Mouse (Mus musculus) thymus, postnatal 0 days (tissue): ENCODE measurements around the gene Srm. TPM values are rescaled to one million over a fixed set of nuclear protein-coding genes. Genes with fewer than 3 reads are reported as not detected.

Source experiments
- DNase-seq: peaks from one replicate; pipeline ENCODE4 v3.0.0-alpha.2; 2015; ENCODE audit warnings: low spot score
- polyA plus RNA-seq: library from polyadenylated mRNA; unstranded; fragments of >200 nt; fragmentation: Nextera tagmentation; extraction: Ambion mirVana; gene quantifications from 2 replicates; pipeline ENCODE4 v1.2.1, GENCODE M21; 2015

Gene Srm
- polyA plus RNA-seq, 1 experiment from 2014 or later, result 163 TPM

DNA sequence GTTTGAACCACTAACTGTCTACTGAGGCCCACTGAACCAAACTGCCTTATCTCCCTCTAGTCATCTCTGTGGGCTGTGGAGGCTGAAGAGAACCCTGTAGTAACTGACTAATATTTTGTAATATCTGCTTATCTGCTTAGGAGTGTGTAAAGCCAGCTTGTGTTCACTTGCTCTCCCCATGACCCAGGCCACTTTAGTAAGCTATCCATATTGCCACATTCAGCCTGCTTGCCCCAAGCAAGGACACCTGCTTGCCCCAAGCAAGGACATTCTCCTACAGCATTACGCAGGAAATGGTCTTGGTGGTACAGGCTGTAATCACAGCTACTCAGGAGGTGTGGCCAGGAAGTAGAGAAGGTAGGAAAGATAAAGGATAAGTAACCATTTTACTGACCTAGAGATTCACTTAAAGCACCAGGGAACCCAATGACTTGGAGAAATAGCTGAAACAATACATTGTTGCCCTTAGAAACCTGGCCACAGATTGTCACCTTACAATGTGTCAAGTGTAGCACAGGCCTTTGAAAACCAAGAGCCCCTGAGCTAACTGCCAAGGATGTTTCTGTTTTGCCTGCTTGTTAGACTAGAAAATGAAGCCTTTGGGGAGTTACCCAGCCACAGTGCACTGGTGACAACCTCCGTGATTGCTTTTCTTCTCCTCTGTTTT, 42.2 kb downstream of the Srm start:
- DNase-seq, result no peak

DNA sequence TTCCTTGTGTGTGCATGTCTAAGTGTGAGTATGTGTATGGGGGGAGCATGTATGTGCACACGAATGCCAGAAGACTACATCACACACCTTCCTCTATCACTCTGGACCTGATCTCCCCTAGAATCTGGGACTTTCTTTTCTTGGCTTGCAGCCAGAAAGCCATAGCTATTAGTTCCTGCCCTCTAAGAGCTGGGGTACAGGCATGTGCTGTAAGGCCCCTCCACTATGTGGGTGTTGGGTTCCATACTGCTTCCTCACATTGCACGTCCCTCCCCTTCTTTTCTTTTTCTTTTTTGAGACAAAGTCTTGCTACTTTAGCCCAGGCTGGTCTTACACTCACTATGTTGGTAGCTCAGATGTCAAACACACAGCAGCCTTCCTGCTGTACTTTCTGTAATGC, 44.0 kb downstream of the Srm start:
- DNase-seq, result no peak

DNA sequence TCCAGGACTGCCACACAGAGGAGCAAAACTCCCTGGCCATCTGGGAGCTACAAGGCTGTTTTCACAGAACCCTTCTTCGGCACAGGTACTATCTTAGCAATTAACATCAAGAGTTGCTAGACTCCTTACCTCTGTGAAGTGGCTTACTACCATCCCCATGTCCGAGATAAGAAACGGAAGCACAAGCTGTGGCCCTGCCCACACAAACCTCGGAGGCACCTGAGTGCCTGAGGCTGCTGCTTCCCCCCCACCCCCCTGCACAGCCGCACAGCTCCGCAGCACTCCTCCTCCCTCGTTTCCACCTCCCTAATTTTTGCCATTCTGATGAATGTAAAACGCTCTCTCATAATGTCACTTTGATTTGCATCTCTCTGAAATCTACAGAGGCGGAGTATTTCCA, 47.0 kb downstream of the Srm start:
- DNase-seq, result no peak

DNA sequence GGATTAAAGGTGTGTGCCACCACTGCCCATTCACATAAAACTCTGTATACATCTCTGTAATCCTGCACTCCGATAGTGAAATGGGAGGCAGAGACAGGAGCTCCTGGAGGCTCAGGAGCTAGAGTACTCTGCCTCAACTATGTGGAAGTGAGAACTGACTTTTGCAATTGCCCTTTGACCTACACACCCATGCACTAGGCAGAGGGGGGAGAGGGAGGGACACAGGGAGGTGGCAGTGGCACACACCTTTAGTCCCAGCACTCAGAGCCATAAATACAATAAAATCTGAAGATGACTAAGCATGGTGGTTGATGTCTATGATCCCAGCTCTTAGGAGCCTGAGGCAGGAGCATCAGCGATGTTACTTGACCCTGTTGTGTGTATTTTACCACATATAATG, 48.2 kb downstream of the Srm start:
- DNase-seq, result no peak

DNA sequence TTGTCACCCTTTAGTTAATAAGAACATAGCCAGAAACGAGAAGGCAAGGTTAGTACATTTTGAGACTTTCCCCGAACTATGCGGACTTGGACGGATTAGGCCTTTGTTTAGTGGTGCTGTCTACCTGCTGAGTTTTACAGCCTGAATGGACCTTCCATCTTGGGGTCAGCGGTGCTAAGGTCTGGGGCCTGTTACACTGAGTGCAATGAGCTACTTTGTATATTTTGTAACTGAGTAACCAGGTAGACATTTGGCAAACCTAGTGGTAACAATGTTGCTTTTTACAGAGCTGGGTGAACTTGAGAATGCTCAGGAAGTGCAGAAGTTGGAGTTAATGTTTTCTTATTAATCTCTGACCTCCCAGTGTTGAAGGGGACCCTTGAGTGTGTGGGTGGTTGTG, 49.8 kb downstream of the Srm start:
- no peak for DNase-seq

DNA sequence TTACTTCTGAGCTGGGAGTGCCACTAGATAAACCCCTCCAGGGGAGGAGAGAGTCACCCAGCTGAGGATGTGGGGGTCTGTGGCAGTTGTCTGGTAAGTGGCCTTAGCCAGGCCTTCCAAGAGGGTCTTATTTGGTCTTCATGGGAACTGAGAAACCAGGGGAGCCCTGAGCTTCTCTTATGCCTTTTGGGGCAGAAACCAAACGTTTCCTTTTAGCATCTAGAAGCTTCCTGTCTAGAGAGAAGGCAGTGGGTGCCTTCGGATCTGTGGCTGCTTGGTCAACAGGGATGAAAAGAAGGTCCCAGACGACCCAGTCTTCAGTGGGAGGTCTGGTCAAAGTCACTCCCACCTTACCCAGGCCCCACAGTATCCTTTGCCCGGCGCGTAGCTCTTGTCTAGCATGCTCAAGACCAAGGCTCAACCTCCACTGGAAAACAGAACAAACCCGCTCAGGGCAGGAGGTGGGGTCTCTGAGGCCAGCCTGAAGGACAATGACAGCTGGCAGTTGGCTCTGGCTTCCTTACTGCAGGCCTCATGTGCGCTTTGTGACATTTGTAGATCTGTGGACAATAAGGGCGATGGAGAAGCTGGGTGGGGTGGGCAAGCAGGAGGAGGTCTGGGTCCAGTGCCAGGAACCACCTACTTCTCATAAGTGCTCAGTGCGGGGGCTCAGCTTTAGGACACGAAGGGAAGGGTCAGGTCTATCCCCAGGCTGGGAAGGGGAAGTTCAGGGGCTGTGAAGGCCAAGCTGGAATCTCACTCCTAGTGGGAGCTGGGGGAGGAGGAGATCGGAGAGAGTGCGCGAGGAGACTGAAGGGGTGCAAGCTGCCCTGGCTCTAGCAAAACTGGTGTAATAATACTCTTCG, 52.2 kb downstream of the Srm start, which contains the start of gene Gm572:
Gm572 (plus strand) TSS at position 27 of the 866 bp plus-strand sequence.
- DNase-seq, result peak; percentile 53

DNA sequence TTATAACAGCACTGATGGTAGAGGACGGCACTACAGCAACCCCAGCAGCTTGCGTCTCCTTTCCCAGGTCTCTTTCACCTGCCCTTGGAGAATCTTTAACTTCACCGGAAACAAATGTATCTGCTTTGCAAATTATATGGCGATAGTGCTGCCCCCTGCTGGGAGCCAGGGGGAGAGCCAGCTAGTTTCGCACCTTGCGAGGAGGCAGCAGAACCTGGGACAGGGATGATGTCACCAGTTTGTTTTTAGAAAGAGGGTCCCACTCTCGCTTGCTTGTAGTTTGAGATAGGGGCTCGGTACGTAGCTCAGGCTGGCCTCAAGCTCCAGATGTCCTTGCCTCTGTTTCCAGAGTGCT, 52.8 kb downstream of the Srm start:
- peak; percentile 89 for DNase-seq

Other genes starting within 250 kb of the Srm start
- gene Ubiad1, start 146.7 kb upstream of the Srm start, polyA plus RNA-seq, result 7.4 and 7.8 TPM in 2 replicates
- 18.7 and 23.1 TPM in 2 replicates for gene Mtor, start 142.9 kb upstream of the Srm start, polyA plus RNA-seq
- gene Angptl7, start 91.0 kb upstream of the Srm start, polyA plus RNA-seq, result 1.1 TPM in 2 replicates
- gene Exosc10, start 33.1 kb upstream of the Srm start, polyA plus RNA-seq, result 73.1 and 82.6 TPM in 2 replicates
- 0.34 TPM in 1 of 2 replicates, not detected in the other for gene Masp2, start 11.1 kb downstream of the Srm start, polyA plus RNA-seq
- gene Tardbp, start 35.5 kb downstream of the Srm start, polyA plus RNA-seq, result 330 and 343 TPM in 2 replicates
- gene Gm572, start 51.8 kb downstream of the Srm start, polyA plus RNA-seq, result 0.09 TPM in 1 of 2 replicates, not detected in the other
- gene Casz1, start 212.9 kb downstream of the Srm start, polyA plus RNA-seq, result 2.5 and 3.0 TPM in 2 replicates